Mouse (Mus musculus) ES-E14 (cell line): ENCODE measurements around the gene Pign. TPM values are rescaled to one million over a fixed set of nuclear protein-coding genes. Genes with fewer than 3 reads are reported as not detected.

ENCODE experiments used
- DNase-seq: peaks from one replicate; pipeline ENCODE4 v3.0.0-alpha.2; 2013; ENCODE audit warnings: low read depth, low spot score
- H3K27ac ChIP-seq: 2 replicates; pipeline ENCODE4 v1.5.1; 2012; ENCODE audit warnings: low read depth, mild to moderate bottlenecking, low read length, moderate library complexity, mixed read lengths; ENCODE audit not compliant: poor library complexity, insufficient read depth, severe bottlenecking
- H3K36me3 ChIP-seq: 2 replicates; pipeline ENCODE4 v1.6.1; 2012; ENCODE audit warnings: mild to moderate bottlenecking, low read length, moderate library complexity, mixed read lengths; ENCODE audit not compliant: control insufficient read depth, poor library complexity, insufficient read depth, severe bottlenecking
- H3K4me1 ChIP-seq, 2 experiments: fragments of 150-350 bp in 1 of 2; sonication (generic) in 1 of 2; 2 replicates each; pipeline ENCODE4 v1.6.1; 2012; ENCODE audit warnings: low read length in 2 of 2, mild to moderate bottlenecking in 1 of 2, mixed read lengths in 1 of 2; ENCODE audit not compliant: control insufficient read depth in 2 of 2, insufficient read depth in 2 of 2, poor library complexity in 1 of 2
- H3K4me3 ChIP-seq, 2 experiments: fragments of 150-350 bp in 1 of 2; sonication (generic) in 1 of 2; 2 replicates each; pipeline ENCODE4 v1.5.1; 2012; ENCODE audit warnings: low read length in 2 of 2, low read depth in 1 of 2, mild to moderate bottlenecking in 1 of 2, mixed read lengths in 1 of 2; ENCODE audit not compliant: insufficient read depth in 1 of 2, poor library complexity in 1 of 2, severe bottlenecking in 1 of 2
- H3K9ac ChIP-seq: 2 replicates; pipeline ENCODE4 v1.6.1; 2012; ENCODE audit warnings: low read depth, mild to moderate bottlenecking, low read length, mixed read lengths; ENCODE audit not compliant: poor library complexity, insufficient read depth, severe bottlenecking
- H3K9me3 ChIP-seq: fragments of 150-350 bp; sonication (generic); 2 replicates; pipeline ENCODE4 v1.6.1; 2012; ENCODE audit warnings: low read depth, mild to moderate bottlenecking, low read length; ENCODE audit not compliant: control insufficient read depth, insufficient read depth
- CHD2 ChIP-seq: IDR thresholded peaks from 2 replicates; pipeline ENCODE4 v1.6.1; 2014; ENCODE audit warnings: mild to moderate bottlenecking, low read depth, low read length, inconsistent platforms
- HCFC1 ChIP-seq: IDR thresholded peaks from 2 replicates; pipeline ENCODE4 v1.6.1; 2012; ENCODE audit warnings: low read length, inconsistent platforms, borderline replicate concordance; ENCODE audit not compliant: insufficient read depth
- MAFK ChIP-seq: IDR thresholded peaks from 2 replicates; pipeline ENCODE4 v1.6.1; 2014; ENCODE audit warnings: mild to moderate bottlenecking, low read depth, low read length, inconsistent platforms; ENCODE audit not compliant: insufficient read depth
- ZC3H11A ChIP-seq: IDR thresholded peaks from 2 replicates; pipeline ENCODE4 v1.6.1; 2012; ENCODE audit warnings: low read depth, mild to moderate bottlenecking, inconsistent platforms, low read length, borderline replicate concordance
- ZNF384 ChIP-seq: IDR thresholded peaks from 2 replicates; pipeline ENCODE4 v1.6.1; 2012; ENCODE audit warnings: low read depth, low read length, inconsistent platforms
- in situ Hi-C, 2 experiments: fragments of 600-800 bp; cut with MboI; formaldehyde crosslinking; loops; one replicate each; pipeline ENCODE4 v1.15.1; 2025; ENCODE audit warnings: low sequenced_read_pairs in 2 of 2, inconsistent platforms in 1 of 2; ENCODE audit not compliant: unreplicated experiment in 2 of 2
- total RNA-seq: library from RNA; depleted of rRNA; stranded (reverse); fragments of 300-350 nt; gene quantifications from 2 replicates; pipeline ENCODE4 v1.2.3, GENCODE M21; 2012; rRNA removed

Gene Pign
- 52.8 and 56.3 TPM in 2 replicates for total RNA-seq

DNA sequence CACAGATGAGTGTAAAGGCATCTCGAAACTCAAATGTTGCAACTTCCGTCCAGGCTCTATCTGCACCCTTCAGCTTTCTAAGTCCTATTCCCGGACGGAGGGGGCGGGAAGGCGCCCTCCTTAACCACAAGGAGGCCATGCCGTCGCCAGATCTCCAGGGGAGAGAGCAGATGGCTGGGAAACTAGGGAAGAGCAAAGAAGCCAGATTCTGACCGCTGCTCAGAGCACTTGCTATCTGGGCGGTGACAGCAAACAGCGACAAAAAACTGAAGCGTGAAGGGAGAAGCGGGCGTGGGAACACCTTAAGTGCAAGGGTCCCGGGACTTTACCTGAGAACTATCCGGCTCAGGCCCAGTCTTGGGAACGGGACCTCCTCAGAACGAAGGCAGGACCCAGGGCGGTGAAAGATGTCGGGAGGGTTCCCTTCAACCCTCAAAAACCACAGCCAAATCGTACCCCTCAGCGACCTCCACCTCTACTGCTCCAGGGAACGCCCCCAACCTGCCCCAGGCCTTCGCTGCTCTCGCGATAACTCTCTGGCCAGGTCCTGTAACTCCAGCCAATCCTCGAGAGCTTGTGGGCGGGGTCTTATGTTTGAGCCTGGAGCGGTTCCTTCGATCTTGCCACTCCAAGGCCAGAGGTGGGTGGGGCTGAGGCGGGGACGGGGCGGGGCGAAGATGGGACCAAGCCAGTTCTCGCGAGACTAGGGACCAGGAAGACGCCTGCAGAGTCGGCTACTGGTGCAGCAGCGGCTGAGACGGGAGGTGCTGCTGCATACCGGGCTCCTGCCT, at the start of gene Pign, which contains the start of gene Relch:
TSS of gene Pign (minus strand) at position 507 of the 791 bp plus-strand sequence.
TSS of gene Relch (plus strand) at position 691 of the 791 bp plus-strand sequence.
- DNase-seq: peak; percentile 100
- in situ Hi-C loops: no loop called here
- Histone ChIP-seq H3K9ac (peak within 1 kb of the TSS; percentile 90), H3K36me3 (no peaks in the 10 kb centered on the region), H3K4me1 (peaks cover 0 to 7% of the 10 kb centered on the region in 2 experiments; a peak in 1 of 4 replicates), H3K27ac (peak within 1 kb of the TSS; percentile 50), H3K9me3 (no peaks in the 10 kb centered on the region), H3K4me3 (peak within 1 kb of the TSS; percentile 92 to 98)
- TF ChIP-seq CHD2: peak; percentile 97
- peak; percentile 54; the same call in 1 of the 2 replicates for TF ChIP-seq HCFC1
- TF ChIP-seq ZNF384: no peak
- TF ChIP-seq MAFK: no peak
- TF ChIP-seq ZC3H11A: no peak

DNA sequence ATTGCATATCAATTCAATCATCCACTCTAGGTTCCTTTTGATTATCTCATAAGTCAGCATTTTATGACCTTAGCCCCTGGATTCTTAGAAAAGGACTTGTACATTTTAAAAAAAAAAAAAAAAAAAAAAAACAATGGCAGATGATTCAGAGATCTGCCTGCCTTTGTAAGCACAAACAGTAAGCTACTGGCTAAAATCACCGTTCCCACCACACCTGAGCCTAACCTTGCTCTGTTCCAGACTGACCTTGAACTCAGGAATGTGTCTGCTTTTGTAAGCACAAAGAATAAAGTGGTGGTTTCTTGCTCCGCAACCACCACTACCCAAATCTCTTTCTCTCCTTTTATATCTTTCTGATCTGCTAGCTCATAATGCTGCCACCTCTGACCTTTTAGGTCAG, 49.3 kb upstream of the Pign start:
- no peak overlapping the region for H3K27ac ChIP-seq
- no peaks in the 10 kb centered on the region for H3K9me3 ChIP-seq
- no peak overlapping the region for H3K9ac ChIP-seq
- TF ChIP-seq MAFK (no peak), CHD2 (no peak), ZNF384 (peak; percentile 86)
- peak; percentile 16 for DNase-seq
- no peak overlapping the region for H3K4me3 ChIP-seq
- in situ Hi-C loops: no loop called here
- no peaks in the 10 kb centered on the region for H3K4me1 ChIP-seq
- no peaks in the 10 kb centered on the region for H3K36me3 ChIP-seq

DNA sequence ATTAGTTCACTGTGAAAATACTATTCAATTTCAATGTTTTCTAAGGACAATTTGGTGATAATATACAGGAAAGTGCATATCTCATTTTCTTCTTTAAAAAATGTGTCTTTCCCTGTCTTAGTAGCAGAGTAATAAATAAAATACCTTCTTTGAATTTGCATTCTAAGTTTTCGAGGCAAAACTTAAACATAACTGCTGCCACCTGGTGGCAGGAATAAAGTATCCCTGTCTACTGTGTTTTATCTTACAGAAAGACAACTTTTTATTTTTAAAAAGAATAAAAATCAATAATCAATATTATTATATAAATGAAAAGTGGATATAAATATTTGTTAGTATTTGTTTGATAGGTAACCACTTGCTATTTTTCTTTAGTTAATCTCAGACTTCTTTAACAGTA, 47.8 kb upstream of the Pign start:
- Histone ChIP-seq H3K9me3 (no peaks in the 10 kb centered on the region), H3K4me1 (no peaks in the 10 kb centered on the region), H3K9ac (no peak overlapping the region), H3K4me3 (no peak overlapping the region), H3K27ac (no peak overlapping the region), H3K36me3 (no peaks in the 10 kb centered on the region)
- in situ Hi-C loops: no loop called here
- TF ChIP-seq CHD2 (no peak), HCFC1 (no peak), ZC3H11A (no peak), MAFK (no peak), ZNF384 (no peak)
- DNase-seq: peak; percentile 6

DNA sequence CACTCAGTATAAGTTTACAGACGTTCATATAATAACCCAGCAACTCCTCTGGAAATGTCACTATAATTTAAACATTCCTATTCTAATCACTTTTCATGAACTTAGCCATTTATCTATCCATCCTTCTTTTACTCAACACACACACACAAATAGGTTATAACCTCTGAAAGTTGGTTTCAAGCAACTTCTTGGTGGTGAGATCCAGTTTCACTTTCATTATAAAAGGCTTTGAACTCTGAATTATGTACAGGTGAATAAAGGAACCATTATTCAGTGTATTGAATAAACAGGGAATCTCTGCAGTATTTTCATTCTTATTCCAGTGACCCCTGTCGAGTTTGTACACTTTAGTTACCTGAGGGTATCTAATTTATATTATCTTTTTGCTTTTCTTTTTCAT, 45.9 kb upstream of the Pign start:
- no peak overlapping the region for H3K27ac ChIP-seq
- no peak overlapping the region for H3K9ac ChIP-seq
- in situ Hi-C loops: no loop called here
- no peaks in the 10 kb centered on the region for H3K9me3 ChIP-seq
- no peak overlapping the region for H3K4me3 ChIP-seq
- H3K4me1 ChIP-seq: no peaks in the 10 kb centered on the region
- H3K36me3 ChIP-seq: no peaks in the 10 kb centered on the region
- no peak for DNase-seq
- TF ChIP-seq MAFK (no peak), HCFC1 (no peak), ZNF384 (no peak)
